Mouse (Mus musculus) kidney, adult 2 months (tissue): Measurements from ENCODE around the gene Txndc11. TPM values are rescaled to one million over a fixed set of nuclear protein-coding genes. Genes with fewer than 3 reads are reported as not detected.

Source experiments
- DNase-seq: peaks from one replicate; pipeline ENCODE4 v3.0.0; 2021
- H3K27ac ChIP-seq: fragments of 200-500 bp; 2 replicates; pipeline ENCODE4 v1.5.1; 2012; ENCODE audit warnings: low read depth, low read length, control low read depth, inconsistent platforms; ENCODE audit not compliant: insufficient read depth
- H3K27me3 ChIP-seq: fragments of 200-500 bp; replicated peaks from 2 replicates; pipeline ENCODE4 v1.6.1; 2012; ENCODE audit warnings: mild to moderate bottlenecking, moderate library complexity, low read length, inconsistent platforms; ENCODE audit not compliant: control insufficient read depth, insufficient read depth
- H3K36me3 ChIP-seq: fragments of 200-500 bp; 2 replicates; pipeline ENCODE4 v1.6.1; 2012; ENCODE audit warnings: mild to moderate bottlenecking, moderate library complexity, low read length, inconsistent platforms; ENCODE audit not compliant: control insufficient read depth, insufficient read depth
- H3K4me1 ChIP-seq: fragments of 200-500 bp; 2 replicates; pipeline ENCODE4 v1.6.1; 2011; ENCODE audit warnings: low read length; ENCODE audit not compliant: control insufficient read depth, insufficient read depth
- H3K4me3 ChIP-seq: fragments of 200-500 bp; 2 replicates; pipeline ENCODE4 v1.5.1; 2011; ENCODE audit warnings: mild to moderate bottlenecking, low read depth, low read length, control low read depth; ENCODE audit not compliant: insufficient read depth
- CTCF ChIP-seq: fragments of 200-500 bp; conservative IDR thresholded peaks from 2 replicates; pipeline ENCODE4 v1.5.1; 2011; ENCODE audit warnings: low read depth, mild to moderate bottlenecking, control low read depth, low read length, moderate library complexity, mixed read lengths; ENCODE audit not compliant: insufficient read depth, insufficient read length
- POLR2A ChIP-seq: fragments of 200-500 bp; IDR thresholded peaks from one replicate; pipeline ENCODE4 v1.6.1; 2011; ENCODE audit warnings: low read depth, low read length, control low read depth
- WGBS: fragments of 180-500 bp; shearing (Covaris S2); methylation state at CpG from one replicate; pipeline ENCODE4 v1.1.7; 2018; 5-methylcytosine and 5-hydroxymethylcytosine counted together
- polyA plus RNA-seq: library from polyadenylated mRNA; depleted of rRNA; stranded (reverse); fragments of >200 nt; gene quantifications from 2 replicates; pipeline ENCODE4 v1.2.3, GENCODE M21; 2012

Gene Txndc11
- polyA plus RNA-seq, 1 experiment = 26.7 TPM

DNA sequence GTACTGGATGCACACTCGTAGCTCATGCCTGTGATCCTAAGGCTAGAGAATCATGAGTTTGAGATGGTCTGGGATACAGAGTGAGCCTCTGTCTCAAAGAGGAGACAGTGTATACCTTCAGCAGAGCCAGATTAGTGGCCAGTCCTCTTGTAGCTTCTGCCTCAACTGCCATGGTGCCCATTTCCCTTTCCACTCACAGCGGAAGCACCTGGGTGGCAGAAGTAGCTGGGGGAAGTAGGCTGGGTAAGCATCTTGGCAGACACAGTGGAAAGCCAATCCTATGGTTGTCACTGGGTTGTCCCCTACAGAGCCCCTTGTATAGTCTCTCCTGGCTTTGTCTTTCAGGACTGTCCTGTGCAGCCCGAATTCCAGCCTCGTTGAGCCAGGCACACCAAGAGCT is 62.6 kb downstream of the Txndc11 start:
- TF ChIP-seq POLR2A (no peak), CTCF (no peak)

DNA sequence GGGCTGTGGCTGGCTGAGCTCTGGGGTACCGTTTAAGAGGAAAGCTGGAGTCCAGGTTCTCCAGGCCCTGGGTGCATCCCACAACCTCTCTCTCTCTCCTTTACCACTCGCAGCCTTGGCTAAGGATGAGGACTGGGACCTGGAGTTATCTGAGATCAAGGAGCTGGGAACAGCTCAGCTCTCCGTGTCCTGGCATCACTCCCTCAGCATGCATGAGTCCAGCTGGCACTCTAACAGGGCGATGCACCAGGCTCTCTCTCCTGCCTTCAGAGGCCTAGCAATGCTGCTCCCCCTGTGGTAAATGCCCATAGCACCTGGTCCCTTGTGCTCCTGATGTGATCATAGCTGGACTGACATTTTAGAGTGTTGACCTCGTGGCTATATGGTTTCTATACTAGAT is 63.3 kb downstream of the Txndc11 start:
- TF ChIP-seq CTCF = no peak
- no peak for TF ChIP-seq POLR2A
- Histone ChIP-seq H3K27me3 (no peaks in the 10 kb centered on the region), H3K36me3 (peaks cover 2% of the 10 kb centered on the region; the same call in 1 of the 2 replicates), H3K4me1 (peaks cover 41% of the 10 kb centered on the region), H3K27ac (peak overlapping the region; percentile 40; the same call in 1 of the 2 replicates), H3K4me3 (no peak overlapping the region)
- peak; percentile 65 for DNase-seq
- 52% methylated on average over 5 of the region's 5 CpGs for WGBS

More for the DNA sequence above, 62.6 kb downstream of the Txndc11 start:
- H3K4me1 ChIP-seq = peaks cover 41% of the 10 kb centered on the region
- 86% methylated on average over 4 of the region's 4 CpGs for WGBS
- no peak overlapping the region for H3K27ac ChIP-seq
- no peak overlapping the region for H3K4me3 ChIP-seq
- H3K36me3 ChIP-seq = peaks cover 2% of the 10 kb centered on the region; the same call in 1 of the 2 replicates
- no peaks in the 10 kb centered on the region for H3K27me3 ChIP-seq
- no peak for DNase-seq

DNA sequence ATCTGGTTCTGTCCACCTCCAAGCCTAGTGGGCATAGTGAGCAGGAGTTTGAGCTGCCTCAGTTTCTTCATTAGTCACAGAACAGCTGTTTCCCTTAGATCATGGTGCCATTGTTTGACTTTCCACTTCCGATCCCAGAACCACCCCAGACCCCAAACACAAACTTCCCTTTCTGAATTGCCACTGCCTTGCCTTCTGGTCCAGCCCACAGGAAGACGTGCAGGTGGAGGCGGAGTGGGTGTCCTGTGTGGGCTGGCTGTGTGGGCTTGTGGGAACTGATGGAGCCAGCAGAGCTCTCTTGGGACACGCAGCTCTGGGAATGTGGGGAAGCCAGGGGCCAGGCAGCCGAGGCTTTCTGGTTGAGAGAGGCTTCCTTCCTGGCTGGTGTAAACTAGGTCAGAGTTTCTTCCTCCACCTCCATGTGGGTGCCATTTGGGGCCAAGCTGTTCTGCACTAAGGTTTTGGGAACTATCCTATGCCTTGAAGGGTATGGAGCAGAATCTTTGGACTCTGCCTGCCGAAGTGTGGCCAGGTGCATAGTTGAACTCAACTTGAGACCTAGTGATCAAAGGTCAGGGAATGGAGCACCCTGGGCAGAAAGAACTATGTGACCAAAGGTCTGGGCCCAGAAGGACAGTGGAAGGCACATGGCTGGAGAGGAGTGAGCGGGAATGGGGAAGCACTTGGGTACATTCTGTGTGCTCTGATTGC is 64.6 kb downstream of the Txndc11 start:
- H3K27ac ChIP-seq = peak overlapping the region; percentile 90
- DNase-seq = peak; percentile 93
- peaks cover 46% of the 10 kb centered on the region for H3K4me1 ChIP-seq
- H3K27me3 ChIP-seq = no peaks in the 10 kb centered on the region
- no peak overlapping the region for H3K4me3 ChIP-seq
- H3K36me3 ChIP-seq = no peaks in the 10 kb centered on the region; the same call in 1 of the 2 replicates
- TF ChIP-seq CTCF (no peak), POLR2A (no peak)
- 46% methylated on average over 7 of the region's 7 CpGs for WGBS

DNA sequence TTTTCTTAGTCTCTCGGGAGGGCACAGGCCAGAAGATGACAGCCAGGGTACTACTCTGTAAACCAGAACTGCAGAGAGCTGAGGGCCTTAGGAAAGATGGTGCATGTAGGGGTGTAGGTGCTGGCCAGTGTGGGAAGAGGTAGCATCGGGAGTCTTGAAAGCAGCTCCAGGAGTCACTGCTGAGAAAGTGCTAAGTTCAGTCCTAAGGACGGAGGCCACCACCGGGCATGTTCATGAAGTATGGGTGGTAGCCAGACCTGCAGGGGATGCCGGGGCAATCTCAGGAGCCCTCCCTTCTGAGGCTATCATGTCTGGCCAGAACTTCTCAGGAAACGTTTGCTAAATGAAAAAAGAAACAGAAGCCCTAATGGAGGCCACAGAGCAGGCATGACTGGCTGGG is 65.2 kb downstream of the Txndc11 start:
- Histone ChIP-seq H3K36me3 (no peaks in the 10 kb centered on the region), H3K27me3 (no peaks in the 10 kb centered on the region), H3K27ac (peak overlapping the region; percentile 90), H3K4me3 (no peak overlapping the region), H3K4me1 (peaks cover 46% of the 10 kb centered on the region)
- no peak for TF ChIP-seq POLR2A
- no peak for TF ChIP-seq CTCF
- 36% methylated on average over 6 of the region's 6 CpGs for WGBS
- DNase-seq = peak; percentile 60

DNA sequence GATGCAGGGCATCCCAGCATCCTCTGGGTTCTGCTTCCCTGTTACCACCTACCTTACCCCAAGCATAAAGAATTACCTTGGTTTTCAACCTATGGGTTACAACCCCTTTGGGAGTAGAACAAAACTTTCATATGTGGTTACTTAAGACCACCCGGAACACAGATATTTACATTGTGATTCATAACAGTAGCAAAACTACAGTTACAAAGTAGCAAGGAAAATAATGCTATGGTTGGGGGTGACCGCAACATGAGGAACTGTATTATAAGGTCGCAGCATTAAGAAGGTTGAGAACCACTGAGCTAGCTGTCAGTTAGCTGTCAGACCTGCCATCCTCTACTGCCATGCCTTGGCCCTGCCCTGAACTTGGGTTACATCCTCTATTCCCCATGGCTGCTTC is 65.8 kb downstream of the Txndc11 start:
- 0 out of 2 replicates have a peak overlapping the region, but pooled peaks have one; percentile 90 for H3K27ac ChIP-seq
- WGBS = 92% methylated on average over 3 of the region's 3 CpGs

DNA sequence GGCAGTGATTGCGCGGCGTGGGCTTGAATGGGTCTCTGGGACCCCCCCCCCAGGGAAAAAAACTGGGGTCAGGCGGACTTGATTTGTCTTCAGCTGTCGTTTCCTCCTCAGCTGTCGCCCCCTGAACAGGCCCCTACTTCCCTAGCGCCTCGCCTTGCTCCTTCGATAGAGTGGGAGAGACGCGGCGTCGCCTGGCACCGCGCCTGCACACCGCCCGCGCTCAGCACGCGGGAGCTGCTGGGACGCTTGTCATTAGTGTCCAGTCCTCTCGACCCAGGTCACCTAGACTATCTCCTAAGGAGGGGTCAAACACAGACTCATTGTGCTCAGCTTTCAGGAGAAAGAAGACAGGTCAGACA is 67.6 kb downstream of the Txndc11 start:
- Histone ChIP-seq H3K4me3 (peak overlapping the region; percentile 73), H3K4me1 (peaks cover 56% of the 10 kb centered on the region), H3K27ac (peak overlapping the region; percentile 33), H3K36me3 (no peaks in the 10 kb centered on the region), H3K27me3 (no peaks in the 10 kb centered on the region)
- 3% methylated on average over 22 of the region's 22 CpGs for WGBS
- DNase-seq = peak; percentile 60
- TF ChIP-seq POLR2A = no peak
- TF ChIP-seq CTCF = no peak

More for the DNA sequence above, 65.8 kb downstream of the Txndc11 start:
- TF ChIP-seq CTCF (no peak), POLR2A (no peak)
- Histone ChIP-seq H3K27me3 (no peaks in the 10 kb centered on the region), H3K4me1 (peaks cover 47% of the 10 kb centered on the region), H3K4me3 (no peak overlapping the region), H3K36me3 (no peaks in the 10 kb centered on the region)
- DNase-seq = no peak

DNA sequence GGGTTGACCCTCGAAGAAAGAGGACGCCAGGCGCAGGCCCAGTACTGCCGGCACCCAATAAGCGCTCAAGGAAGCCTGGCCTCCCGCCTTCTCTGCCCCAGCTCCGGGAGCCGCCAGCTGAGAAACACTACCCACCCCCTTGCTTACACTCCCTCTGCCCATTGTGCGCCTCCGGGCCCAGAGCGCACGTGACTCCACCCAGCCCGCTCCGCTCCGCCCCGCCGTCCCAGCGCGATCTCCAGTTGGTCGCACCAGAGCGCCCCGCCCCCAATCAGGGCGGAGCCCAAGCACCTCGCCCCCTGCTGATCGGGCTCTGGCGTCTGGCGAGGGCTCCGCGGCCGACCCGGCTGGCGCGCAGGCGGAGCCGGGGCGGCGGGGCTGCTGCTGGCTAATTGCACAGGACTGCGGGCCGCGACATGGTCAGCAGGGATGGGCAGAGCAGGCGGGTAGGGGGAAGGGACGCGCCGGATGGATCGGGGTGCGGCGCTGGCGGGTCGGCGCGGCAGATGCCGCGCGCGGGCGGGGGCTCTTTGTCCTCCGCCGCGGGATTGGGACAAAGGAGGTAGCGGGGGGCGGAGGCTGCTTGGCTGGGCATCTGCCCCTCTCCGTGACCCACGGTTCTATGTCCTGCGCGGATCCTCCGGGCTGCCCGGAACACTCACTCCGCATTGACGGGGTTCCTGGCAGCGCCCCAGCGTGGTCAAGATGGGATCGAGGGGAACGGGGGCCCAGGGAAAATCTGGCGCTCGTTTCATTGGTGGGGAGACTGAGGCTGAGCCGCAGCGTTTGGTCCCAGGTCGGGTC is 68.2 kb downstream of the Txndc11 start, which contains the start of gene Litaf:
Gene Litaf, minus strand, starts transcription at position 129 of the 804 bp plus-strand sequence.
- TF ChIP-seq POLR2A (peak; percentile 4), CTCF (0 out of 2 replicates have a peak, but pooled peaks have one; percentile 15)
- no peaks in the 10 kb centered on the region for H3K36me3 ChIP-seq
- H3K27me3 ChIP-seq = no peaks in the 10 kb centered on the region
- peaks cover 51% of the 10 kb centered on the region for H3K4me1 ChIP-seq
- H3K27ac ChIP-seq = peak within 1 kb of the TSS; percentile 40
- peak; percentile 99 for DNase-seq
- peak within 1 kb of the TSS; percentile 73 for H3K4me3 ChIP-seq
- under 1% methylated on average over 77 of the region's 78 CpGs for WGBS
